Mouse (Mus musculus) neural tube, embryonic 11.5 days (tissue): ENCODE data around the gene Ttc39d. TPM values are rescaled to one million over a fixed set of nuclear protein-coding genes. Genes with fewer than 3 reads are reported as not detected.
"Not testable (repeated sequence)": the region's sequence is repeated elsewhere in the genome, so short reads cannot be mapped to it uniquely, and the experiment has no call there.

Experiments used
- ATAC-seq: fragments of 200-750 bp; cut with Nextera tagmentation; 2 replicates; pipeline ENCODE4 v1.8.0; 2017; ENCODE audit warnings: moderate number of reproducible peaks, mild to moderate bottlenecking, moderate TSS enrichment, moderate library complexity; ENCODE audit not compliant: insufficient read depth, low FRiP score, low TSS enrichment
- DNase-seq: peaks from one replicate; pipeline ENCODE4 v3.0.0-alpha.2; 2015; ENCODE audit warnings: low spot score
- H3K27ac ChIP-seq: fragments of 300-500 bp; sonication (generic); 2 replicates; pipeline ENCODE4 v1.5.1; 2014; ENCODE audit warnings: low read depth, mild to moderate bottlenecking, low read length
- H3K27me3 ChIP-seq: fragments of 300-500 bp; sonication (generic); 2 replicates; pipeline ENCODE4 v1.6.1; 2014; ENCODE audit warnings: mild to moderate bottlenecking, low read length, mixed read lengths; ENCODE audit not compliant: control insufficient read depth, insufficient read depth
- H3K36me3 ChIP-seq: fragments of 300-500 bp; sonication (generic); 2 replicates; pipeline ENCODE4 v1.6.1; 2014; ENCODE audit warnings: mild to moderate bottlenecking, low read length, moderate library complexity, mixed read lengths; ENCODE audit not compliant: control insufficient read depth, insufficient read depth
- H3K4me1 ChIP-seq: fragments of 300-500 bp; sonication (generic); 2 replicates; pipeline ENCODE4 v1.6.1; 2014; ENCODE audit warnings: low read length, mixed read lengths; ENCODE audit not compliant: control insufficient read depth, insufficient read depth
- H3K4me2 ChIP-seq: fragments of 300-500 bp; sonication (generic); 2 replicates; pipeline ENCODE4 v1.6.1; 2014; ENCODE audit warnings: low read depth, mild to moderate bottlenecking, moderate library complexity
- H3K4me3 ChIP-seq: fragments of 300-500 bp; sonication (generic); 2 replicates; pipeline ENCODE4 v1.5.1; 2014; ENCODE audit warnings: low read depth, low read length
- H3K9ac ChIP-seq: fragments of 300-500 bp; sonication (generic); 2 replicates; pipeline ENCODE4 v1.6.1; 2014; ENCODE audit warnings: mild to moderate bottlenecking, low read length
- H3K9me3 ChIP-seq: fragments of 300-500 bp; sonication (generic); 2 replicates; pipeline ENCODE4 v1.6.1; 2016; ENCODE audit warnings: low read length; ENCODE audit not compliant: control insufficient read depth
- WGBS: fragments of 180-500 bp; shearing (Covaris S2); extraction: QIAGEN DNeasy Blood & Tissue Kit; methylation state at CpG from one replicate; pipeline ENCODE4 v1.1.7; 2014; 5-methylcytosine and 5-hydroxymethylcytosine counted together
- polyA plus RNA-seq: library from polyadenylated mRNA; unstranded; fragments of >200 nt; fragmentation: Nextera tagmentation; extraction: Ambion mirVana; gene quantifications from 2 replicates; pipeline ENCODE4 v1.2.1, GENCODE M21; 2014

The Ttc39d gene
- polyA plus RNA-seq, 1 experiment from 2014 or later, result not detected

- not testable (repeated sequence) for ATAC-seq, H3K27me3 ChIP-seq, DNase-seq, H3K9me3 ChIP-seq, H3K4me2 ChIP-seq, H3K4me3 ChIP-seq, H3K27ac ChIP-seq, H3K36me3 ChIP-seq, H3K9ac ChIP-seq, H3K4me1 ChIP-seq
- WGBS, result 94% methylated on average over 4 of the region's 4 CpGs
Measured at GRCm38 (mm10) chr17:80213998-80214397, 6.7 kb downstream of the Ttc39d start.

GRCm38 (mm10) chr17:80220131-80220530 lies 12.9 kb downstream of the Ttc39d start:
- no peaks in the 10 kb centered on the region for H3K9me3 ChIP-seq
- ATAC-seq (no peak), DNase-seq (no peak)
- no peak overlapping the region for H3K4me2 ChIP-seq
- WGBS, result 80% methylated on average over 2 of the region's 2 CpGs
- H3K4me1 ChIP-seq, result no peaks in the 10 kb centered on the region
- H3K36me3 ChIP-seq, result no peaks in the 10 kb centered on the region
- H3K4me3 ChIP-seq, result no peak overlapping the region
- no peaks in the 10 kb centered on the region for H3K27me3 ChIP-seq
- H3K27ac ChIP-seq, result no peak overlapping the region
- H3K9ac ChIP-seq, result no peak overlapping the region

- Histone ChIP-seq H3K9me3 (no peaks in the 10 kb centered on the region), H3K27ac (no peak overlapping the region), H3K4me2 (no peak overlapping the region), H3K4me3 (no peak overlapping the region), H3K36me3 (no peaks in the 10 kb centered on the region), H3K9ac (no peak overlapping the region), H3K4me1 (no peaks in the 10 kb centered on the region), H3K27me3 (no peaks in the 10 kb centered on the region)
- DNase-seq (no peak), ATAC-seq (no peak)
- WGBS, result 73% methylated on average over 9 of the region's 9 CpGs
Measured at GRCm38 (mm10) chr17:80221202-80221601, 13.9 kb downstream of the Ttc39d start.

GRCm38 (mm10) chr17:80221890-80222628 lies 14.8 kb downstream of the Ttc39d start:
- no peaks in the 10 kb centered on the region for H3K9me3 ChIP-seq
- H3K36me3 ChIP-seq, result no peaks in the 10 kb centered on the region
- no peak overlapping the region for H3K4me3 ChIP-seq
- no peak overlapping the region for H3K27ac ChIP-seq
- no peak overlapping the region for H3K4me2 ChIP-seq
- H3K27me3 ChIP-seq, result no peaks in the 10 kb centered on the region
- DNase-seq (no peak), ATAC-seq (no peak)
- WGBS, result 71% methylated on average over 3 of the region's 3 CpGs
- H3K4me1 ChIP-seq, result no peaks in the 10 kb centered on the region
- no peak overlapping the region for H3K9ac ChIP-seq

GRCm38 (mm10) chr17:80223829-80224228 lies 16.6 kb downstream of the Ttc39d start:
- peak overlapping the region; percentile 72 for H3K4me2 ChIP-seq
- peak; percentile 56; the same call in 1 of the 2 replicates for ATAC-seq
- no peak for DNase-seq
- peak overlapping the region; percentile 58 for H3K4me3 ChIP-seq
- H3K9me3 ChIP-seq, result no peaks in the 10 kb centered on the region
- H3K9ac ChIP-seq, result peak overlapping the region; percentile 70
- WGBS, result 14% methylated on average over 9 of the region's 9 CpGs
- no peak overlapping the region for H3K27ac ChIP-seq
- H3K4me1 ChIP-seq, result no peaks in the 10 kb centered on the region
- no peaks in the 10 kb centered on the region for H3K36me3 ChIP-seq
- H3K27me3 ChIP-seq, result no peaks in the 10 kb centered on the region

GRCm38 (mm10) chr17:80224326-80225116 lies 17.3 kb downstream of the Ttc39d start, which contains the start of gene Gemin6:
TSS of gene Gemin6 (plus strand) at chr17:80224441.
- ATAC-seq, result peak; percentile 95
- under 1% methylated on average over 33 of the region's 33 CpGs for WGBS

DNA sequence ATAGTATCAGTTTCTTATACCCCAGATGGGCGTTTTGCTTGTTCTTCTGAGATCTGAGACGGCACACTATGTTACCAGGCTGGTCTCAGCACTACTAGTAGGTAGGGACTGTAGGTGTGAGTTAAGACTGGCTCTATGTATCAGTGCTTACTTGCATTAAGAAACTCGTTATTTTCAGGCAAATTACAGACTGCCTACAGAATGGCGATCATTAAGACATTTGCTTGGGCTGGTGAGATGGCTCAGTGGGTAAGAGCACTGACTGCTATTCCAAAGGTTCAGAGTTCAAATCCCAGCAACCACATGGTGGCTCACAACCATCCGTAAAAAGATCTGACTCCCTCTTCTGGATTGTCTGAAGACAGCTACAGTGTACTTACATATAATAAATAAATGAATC lies 17.9 kb downstream of the Ttc39d start:
- not testable (repeated sequence) for H3K9me3 ChIP-seq, ATAC-seq, DNase-seq, H3K27me3 ChIP-seq, H3K27ac ChIP-seq, H3K4me1 ChIP-seq, H3K36me3 ChIP-seq
- WGBS, result 63% methylated on average over 5 of the region's 5 CpGs
- Histone ChIP-seq H3K4me3 (peak overlapping the region; percentile 58), H3K9ac (peak overlapping the region; percentile 70), H3K4me2 (peak overlapping the region; percentile 72)

More at GRCm38 (mm10) chr17:80224326-80225116, 17.3 kb downstream of the Ttc39d start, which contains the start of gene Gemin6:
- Histone ChIP-seq H3K36me3 (no peaks in the 10 kb centered on the region), H3K4me3 (peak within 1 kb of the TSS; percentile 58), H3K4me1 (no peaks in the 10 kb centered on the region), H3K9ac (peak within 1 kb of the TSS; percentile 70), H3K4me2 (peak within 1 kb of the TSS; percentile 72), H3K27me3 (no peaks in the 10 kb centered on the region), H3K27ac (peak within 1 kb of the TSS; percentile 67; the same call in 1 of the 2 replicates), H3K9me3 (no peaks in the 10 kb centered on the region)
- DNase-seq, result peak; percentile 87

- H3K36me3 ChIP-seq, result no peaks in the 10 kb centered on the region
Measured at GRCm38 (mm10) chr17:80229396-80229795, 22.1 kb downstream of the Ttc39d start.

More at GRCm38 (mm10) chr17:80229396-80229795, 22.1 kb downstream of the Ttc39d start:
- Histone ChIP-seq H3K27me3 (no peaks in the 10 kb centered on the region), H3K4me3 (no peak overlapping the region), H3K4me1 (no peaks in the 10 kb centered on the region), H3K27ac (no peak overlapping the region), H3K9ac (no peak overlapping the region), H3K4me2 (no peak overlapping the region), H3K9me3 (no peaks in the 10 kb centered on the region)
- WGBS, result 88% methylated on average over 2 of the region's 2 CpGs
- ATAC-seq (no peak), DNase-seq (no peak)
